Mouse (Mus musculus) G1E (cell line): Measurements from ENCODE around the gene March6.

Experiments
- CTCF ChIP-seq: IDR thresholded peaks from 2 replicates; pipeline ENCODE4 v1.5.1; 2012; ENCODE audit warnings: low read depth, low read length, inconsistent platforms, mixed read lengths
- GATA1 ChIP-seq: IDR thresholded peaks from 2 replicates; pipeline ENCODE4 v1.6.1; 2012; ENCODE audit warnings: borderline replicate concordance, low read length, inconsistent platforms, mixed read lengths

GRCm38 (mm10) chr15:31529811-31530658 lies 818 bp downstream of the March6 start:
- TF ChIP-seq CTCF (no peak), GATA1 (no peak)
